ENCODE assay signal across 13 mouse cellular contexts in the genomic region with DNA sequence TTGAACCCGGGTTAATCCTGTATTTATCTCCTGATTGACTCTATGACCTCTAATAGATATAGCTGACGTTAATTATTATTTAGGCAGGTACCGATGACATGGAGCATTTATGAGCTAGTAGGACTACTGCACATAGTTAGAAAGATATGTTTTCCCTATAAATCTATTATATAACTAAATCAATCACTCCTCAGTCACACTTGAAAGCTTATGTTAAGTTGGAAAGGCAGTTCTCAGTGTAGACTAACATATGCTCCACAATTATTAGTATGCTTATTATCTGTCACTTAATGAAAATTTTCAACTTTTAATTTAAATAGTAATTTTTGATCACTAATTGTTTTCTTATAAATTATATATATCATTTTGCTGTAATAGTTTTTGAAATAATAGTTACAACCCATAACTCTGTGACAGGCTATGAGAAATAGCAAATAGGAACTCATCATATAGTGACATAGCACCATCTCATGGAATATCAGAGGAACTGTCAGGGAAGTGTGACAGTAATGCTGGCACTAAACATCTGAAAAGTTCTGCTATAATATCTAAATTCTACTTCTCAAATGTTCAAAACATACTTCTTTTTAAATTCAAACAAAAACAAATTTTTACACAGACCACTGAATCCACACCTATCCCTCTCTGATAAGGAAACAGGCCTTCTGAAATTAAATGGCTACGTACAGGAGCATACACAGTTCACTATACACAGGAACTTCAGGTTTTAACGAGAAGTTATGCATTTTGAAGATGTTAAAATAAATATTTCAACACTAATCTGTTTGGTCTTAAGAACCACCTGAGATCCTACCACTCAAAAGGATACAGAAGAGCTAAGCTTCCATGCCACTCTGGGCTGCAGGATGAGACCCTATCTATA.
A peak's percentile ranks its signal among the peaks of the same experiment; 100 is the strongest.
DNase-seq lines count a peak whose midpoint lies in the region; ATAC-seq and TF ChIP-seq lines count a peak whose summit lies in the region.
"Had no signal": no experiment of that assay in that cellular context is flagged by ENCODE, and none has a peak within 500 bp of the region (broad histone marks: within the 10 kb centered on the region; RNA-seq: fewer than 3 reads in every experiment).

No protein-coding gene starts in this region.

- H3K9me3 ChIP-seq in heart, postnatal 0 days (replicated peaks; ENCODE audit: control insufficient read depth, low read length) = no peaks in the 10 kb centered on the region
- no peaks in the 10 kb centered on the region for H3K9me3 ChIP-seq in heart, embryonic 10.5 days
- H3K9me3 ChIP-seq in midbrain, embryonic 11.5 days (ENCODE audit: control insufficient read depth, low read length) = no peaks in the 10 kb centered on the region
- no peaks in the 10 kb centered on the region for H3K9me3 ChIP-seq in midbrain, embryonic 10.5 days (replicated peaks)
- no peaks in the 10 kb centered on the region for H3K9me3 ChIP-seq in hindbrain, embryonic 16.5 days (ENCODE audit: control insufficient read depth, low read length)
- H3K9me3 ChIP-seq: embryonic facial prominence, embryonic 15.5 days; kidney, embryonic 15.5 days had no signal

- H3K27me3 ChIP-seq in heart, postnatal 0 days (ENCODE audit: control insufficient read depth, insufficient read depth, low read length) = no peaks in the 10 kb centered on the region
- no peaks in the 10 kb centered on the region for H3K27me3 ChIP-seq in heart, embryonic 10.5 days (ENCODE audit: insufficient read depth, poor library complexity, severe bottlenecking)
- no peaks in the 10 kb centered on the region for H3K27me3 ChIP-seq in midbrain, embryonic 11.5 days (ENCODE audit: control insufficient read depth, insufficient read depth, low read length)
- H3K27me3 ChIP-seq in midbrain, embryonic 10.5 days (ENCODE audit: low read depth, poor library complexity, severe bottlenecking) = no peaks in the 10 kb centered on the region
- H3K27me3 ChIP-seq in hindbrain, embryonic 16.5 days (replicated peaks; ENCODE audit: control insufficient read depth, insufficient read depth, low read length) = no peaks in the 10 kb centered on the region
- H3K27me3 ChIP-seq: embryonic facial prominence, embryonic 15.5 days had no signal

- no peaks in the 10 kb centered on the region for H3K36me3 ChIP-seq in heart, postnatal 0 days (replicated peaks; ENCODE audit: control insufficient read depth, insufficient read depth, low read length)
- H3K36me3 ChIP-seq in heart, embryonic 10.5 days = no peaks in the 10 kb centered on the region
- H3K36me3 ChIP-seq in midbrain, embryonic 11.5 days (ENCODE audit: control insufficient read depth, insufficient read depth, low read length) = no peaks in the 10 kb centered on the region
- H3K36me3 ChIP-seq in midbrain, embryonic 10.5 days = no peaks in the 10 kb centered on the region
- H3K36me3 ChIP-seq in hindbrain, embryonic 16.5 days (ENCODE audit: control insufficient read depth, insufficient read depth, low read length) = no peaks in the 10 kb centered on the region
- H3K36me3 ChIP-seq: embryonic facial prominence, embryonic 15.5 days; kidney, embryonic 15.5 days had no signal

- no peak overlapping the region for H3K4me2 ChIP-seq in heart, postnatal 0 days (ENCODE audit: low read depth, low read length)
- no peak overlapping the region for H3K4me2 ChIP-seq in midbrain, embryonic 11.5 days
- H3K4me2 ChIP-seq in hindbrain, embryonic 16.5 days (ENCODE audit: low read length) = no peak overlapping the region
- H3K4me2 ChIP-seq: embryonic facial prominence, embryonic 15.5 days; kidney, embryonic 15.5 days had no signal

- 70% methylated on average over 5 of the region's 5 CpGs for WGBS in heart, postnatal 0 days
- 68% methylated on average over 5 of the region's 5 CpGs for WGBS in heart, embryonic 10.5 days
- WGBS in midbrain, embryonic 11.5 days = 80% methylated on average over 5 of the region's 5 CpGs
- WGBS in midbrain, embryonic 10.5 days = 81% methylated on average over 5 of the region's 5 CpGs
- 81% methylated on average over 5 of the region's 5 CpGs for WGBS in hindbrain, embryonic 16.5 days

- no peak overlapping the region for H3K4me3 ChIP-seq in heart, postnatal 0 days (ENCODE audit: low read depth, low read length)
- H3K4me3 ChIP-seq in heart, embryonic 10.5 days = no peak overlapping the region
- no peak overlapping the region for H3K4me3 ChIP-seq in midbrain, embryonic 11.5 days (ENCODE audit: low read depth, low read length)
- H3K4me3 ChIP-seq in midbrain, embryonic 10.5 days = no peak overlapping the region
- H3K4me3 ChIP-seq in hindbrain, embryonic 16.5 days (ENCODE audit: low read length) = no peak overlapping the region
- H3K4me3 ChIP-seq: embryonic facial prominence, embryonic 15.5 days; kidney, embryonic 15.5 days had no signal

- TF ChIP-seq EP300 in heart, postnatal 0 days (IDR thresholded peaks at IDR 0.05; ENCODE audit: low read depth) = no peak

- ATAC-seq in heart, postnatal 0 days (ENCODE audit: insufficient read depth, low read depth) = no peak
- ATAC-seq in midbrain, embryonic 11.5 days (ENCODE audit: low FRiP score) = peak; percentile 58; the same call in 1 of the 2 replicates
- ATAC-seq in hindbrain, embryonic 16.5 days = peak; percentile 83; the same call in 1 of the 2 replicates

- TF ChIP-seq CTCF in heart, postnatal 0 days (IDR thresholded peaks at IDR 0.05; ENCODE audit: low read depth) = peak; percentile 64

- H3K27ac ChIP-seq in heart, postnatal 0 days (ENCODE audit: low read depth) = no peak overlapping the region
- no peak overlapping the region for H3K27ac ChIP-seq in heart, embryonic 10.5 days
- H3K27ac ChIP-seq in midbrain, embryonic 11.5 days (ENCODE audit: low read depth, low read length) = no peak overlapping the region
- H3K27ac ChIP-seq in midbrain, embryonic 10.5 days (replicated peaks) = no peak overlapping the region
- no peak overlapping the region for H3K27ac ChIP-seq in hindbrain, embryonic 16.5 days (ENCODE audit: low read depth, low read length)
- H3K27ac ChIP-seq: embryonic facial prominence, embryonic 15.5 days; kidney, embryonic 15.5 days had no signal

- no peak overlapping the region for H3K9ac ChIP-seq in heart, postnatal 0 days (replicated peaks; ENCODE audit: low read depth, low read length)
- H3K9ac ChIP-seq in midbrain, embryonic 11.5 days (ENCODE audit: low read length) = no peak overlapping the region
- H3K9ac ChIP-seq in hindbrain, embryonic 16.5 days (ENCODE audit: low read depth, low read length) = no peak overlapping the region
- H3K9ac ChIP-seq: embryonic facial prominence, embryonic 15.5 days; kidney, embryonic 15.5 days had no signal

- peak; percentile 21 for DNase-seq in heart, postnatal 0 days (ENCODE audit: low spot score)
- no peak for DNase-seq in heart, embryonic 10.5 days (ENCODE audit: low spot score)
- DNase-seq in midbrain, embryonic 11.5 days (ENCODE audit: low spot score, missing footprints) = no peak
- no peak for DNase-seq in midbrain, embryonic 10.5 days (ENCODE audit: low spot score)
- peak; percentile 13 for DNase-seq in telencephalon, adult 2 months (ENCODE audit: low read depth, low spot score)
- DNase-seq in thymus, adult 18-20 months = no peak
- DNase-seq in right cerebral cortex, postnatal 36 days (ENCODE audit: low spot score in 2 of 2) = no peak
- DNase-seq: gastrocnemius, postnatal 10 days; lung, postnatal 36 days; spleen, adult 18-20 months had no signal

- H3K4me1 ChIP-seq in heart, postnatal 0 days (ENCODE audit: control insufficient read depth, insufficient read depth) = no peaks in the 10 kb centered on the region
- no peaks in the 10 kb centered on the region for H3K4me1 ChIP-seq in heart, embryonic 10.5 days
- H3K4me1 ChIP-seq in midbrain, embryonic 11.5 days (ENCODE audit: control insufficient read depth, insufficient read depth, low read length) = no peaks in the 10 kb centered on the region
- no peaks in the 10 kb centered on the region for H3K4me1 ChIP-seq in midbrain, embryonic 10.5 days
- H3K4me1 ChIP-seq in hindbrain, embryonic 16.5 days (ENCODE audit: control insufficient read depth, insufficient read depth, low read depth, low read length) = no peaks in the 10 kb centered on the region
- H3K4me1 ChIP-seq: embryonic facial prominence, embryonic 15.5 days; kidney, embryonic 15.5 days had no signal

Comparison
In these comparisons a context has a peak if more than half of its experiments do, and no peak if none do; other contexts are left out.
1. DNase-seq: peak in heart, postnatal 0 days (single experiment) and telencephalon, adult 2 months (single experiment); none in heart, embryonic 10.5 days (single experiment), midbrain, embryonic 11.5 days (single experiment), midbrain, embryonic 10.5 days (single experiment), thymus, adult 18-20 months (0 of 2) and right cerebral cortex, postnatal 36 days (0 of 2).